Mouse (Mus musculus) spleen, adult 2 months (tissue): ENCODE measurements around the gene Cyp4f39.

ENCODE experiments used
- CTCF ChIP-seq: fragments of 200-500 bp; IDR thresholded peaks from 2 replicates; pipeline ENCODE4 v1.5.1; 2011; ENCODE audit warnings: mild to moderate bottlenecking, inconsistent platforms; ENCODE audit not compliant: insufficient read depth, insufficient read length, insufficient replicate concordance; ENCODE audit errors: extremely low read depth
- POLR2A ChIP-seq: fragments of 200-500 bp; IDR thresholded peaks from 2 replicates; pipeline ENCODE4 v1.6.1; 2011; ENCODE audit warnings: low read depth, low read length, inconsistent platforms

- TF ChIP-seq CTCF (no peak), POLR2A (no peak)
Observed at GRCm38 (mm10) chr17:32501051-32501450, 48.5 kb downstream of the Cyp4f39 start.
